Mouse (Mus musculus) testis, adult 2 months (tissue): ENCODE data around the gene Cyct. TPM values are rescaled to one million over a fixed set of nuclear protein-coding genes. Genes with fewer than 3 reads are reported as not detected.
A peak's percentile ranks its signal among the peaks of the same experiment; 100 is the strongest.

Experiments used
- H3K27ac ChIP-seq: fragments of 200-500 bp; 2 replicates; pipeline ENCODE4 v1.5.1; 2012; ENCODE audit warnings: low read depth, low read length; ENCODE audit not compliant: control insufficient read depth, insufficient read depth
- H3K27me3 ChIP-seq: fragments of 200-500 bp; 2 replicates; pipeline ENCODE4 v1.6.1; 2012; ENCODE audit warnings: mild to moderate bottlenecking, low read length, moderate library complexity; ENCODE audit not compliant: control insufficient read depth, insufficient read depth
- H3K36me3 ChIP-seq: fragments of 200-500 bp; 2 replicates; pipeline ENCODE4 v1.6.1; 2012; ENCODE audit warnings: mild to moderate bottlenecking, low read length; ENCODE audit not compliant: control insufficient read depth, insufficient read depth
- H3K4me1 ChIP-seq: fragments of 200-500 bp; 2 replicates; pipeline ENCODE4 v1.6.1; 2012; ENCODE audit warnings: low read length; ENCODE audit not compliant: control insufficient read depth, insufficient read depth
- H3K4me3 ChIP-seq: fragments of 200-500 bp; 2 replicates; pipeline ENCODE4 v1.5.1; 2012; ENCODE audit warnings: low read depth, mild to moderate bottlenecking, low read length, moderate library complexity, mixed read lengths; ENCODE audit not compliant: control insufficient read depth
- CTCF ChIP-seq: fragments of 200-500 bp; IDR thresholded peaks from 2 replicates; pipeline ENCODE4 v1.5.1; 2012; ENCODE audit warnings: low read depth, mild to moderate bottlenecking, inconsistent platforms, low read length, moderate library complexity; ENCODE audit not compliant: control insufficient read depth, insufficient read depth, insufficient replicate concordance
- POLR2A ChIP-seq: fragments of 200-500 bp; IDR thresholded peaks from 2 replicates; pipeline ENCODE4 v1.6.1; 2012; ENCODE audit warnings: low read depth, mild to moderate bottlenecking, inconsistent platforms, low read length, moderate library complexity; ENCODE audit not compliant: control insufficient read depth
- polyA plus RNA-seq: library from polyadenylated mRNA; depleted of rRNA; stranded (reverse); fragments of >200 nt; gene quantifications from 2 replicates; pipeline ENCODE4 v1.2.3, GENCODE M21; 2012

Cyct gene
- polyA plus RNA-seq, 1 experiment, result 69.9 TPM

GRCm38 (mm10) chr2:76386531-76386930, 26.3 kb upstream of the Cyct start:
- H3K4me3 ChIP-seq, result no peak overlapping the region
- no peak overlapping the region for H3K27ac ChIP-seq
- no peaks in the 10 kb centered on the region for H3K36me3 ChIP-seq
- no peaks in the 10 kb centered on the region for H3K27me3 ChIP-seq
- H3K4me1 ChIP-seq, result no peaks in the 10 kb centered on the region
- no peak for TF ChIP-seq CTCF

- Histone ChIP-seq H3K36me3 (no peaks in the 10 kb centered on the region; the same call in 1 of the 2 replicates), H3K4me1 (no peaks in the 10 kb centered on the region), H3K4me3 (no peak overlapping the region), H3K27ac (no peak overlapping the region), H3K27me3 (no peaks in the 10 kb centered on the region)
- TF ChIP-seq CTCF (no peak), POLR2A (no peak)
Measured at GRCm38 (mm10) chr2:76378646-76379045, 18.4 kb upstream of the Cyct start.

- no peak overlapping the region for H3K27ac ChIP-seq
- no peak for TF ChIP-seq POLR2A
- TF ChIP-seq CTCF, result no peak
- peaks cover 7% of the 10 kb centered on the region for H3K4me1 ChIP-seq
- H3K27me3 ChIP-seq, result no peaks in the 10 kb centered on the region
- H3K36me3 ChIP-seq, result no peaks in the 10 kb centered on the region; the same call in 1 of the 2 replicates
- H3K4me3 ChIP-seq, result no peak overlapping the region
Measured at GRCm38 (mm10) chr2:76374544-76375206, 14.4 kb upstream of the Cyct start.

- Histone ChIP-seq H3K4me1 (peaks cover 17% of the 10 kb centered on the region), H3K27ac (no peak overlapping the region), H3K27me3 (no peaks in the 10 kb centered on the region), H3K4me3 (no peak overlapping the region), H3K36me3 (no peaks in the 10 kb centered on the region; the same call in 1 of the 2 replicates)
- TF ChIP-seq CTCF, result no peak
- no peak for TF ChIP-seq POLR2A
Measured at GRCm38 (mm10) chr2:76372244-76372643, 12.0 kb upstream of the Cyct start.

GRCm38 (mm10) chr2:76370656-76370922, 10.3 kb upstream of the Cyct start:
- TF ChIP-seq POLR2A (no peak), CTCF (no peak)
- H3K27ac ChIP-seq, result no peak overlapping the region
- H3K27me3 ChIP-seq, result no peaks in the 10 kb centered on the region
- peaks cover 17% of the 10 kb centered on the region for H3K4me1 ChIP-seq
- no peaks in the 10 kb centered on the region; the same call in 1 of the 2 replicates for H3K36me3 ChIP-seq
- peak overlapping the region; percentile 89 for H3K4me3 ChIP-seq

- no peaks in the 10 kb centered on the region for H3K27me3 ChIP-seq
- peak within 1 kb of the TSS; percentile 32 for H3K27ac ChIP-seq
- TF ChIP-seq POLR2A, result no peak
- peak; percentile 90 for TF ChIP-seq CTCF
- H3K4me3 ChIP-seq, result peak within 1 kb of the TSS; percentile 89
- H3K36me3 ChIP-seq, result no peaks in the 10 kb centered on the region; the same call in 1 of the 2 replicates
- peaks cover 17% of the 10 kb centered on the region for H3K4me1 ChIP-seq
Measured at GRCm38 (mm10) chr2:76369821-76370655, 9.8 kb upstream of the Cyct start, which contains the start of gene Rbm45. Gene Rbm45, plus strand, starts transcription at chr2:76369984.

GRCm38 (mm10) chr2:76368861-76369660, 8.8 kb upstream of the Cyct start:
- no peak overlapping the region; the same call in 1 of the 2 replicates for H3K4me3 ChIP-seq
- peaks cover 17% of the 10 kb centered on the region for H3K4me1 ChIP-seq
- H3K27me3 ChIP-seq, result no peaks in the 10 kb centered on the region
- no peak overlapping the region for H3K27ac ChIP-seq
- H3K36me3 ChIP-seq, result no peaks in the 10 kb centered on the region; the same call in 1 of the 2 replicates
- TF ChIP-seq CTCF, result no peak
- TF ChIP-seq POLR2A, result no peak
